Mouse (Mus musculus) neural tube, embryonic 12.5 days (tissue): Measurements from ENCODE around the gene Mydgf. TPM values are rescaled to one million over a fixed set of nuclear protein-coding genes. Genes with fewer than 3 reads are reported as not detected.

Experiments
- ATAC-seq: fragments of 200-750 bp; cut with Nextera tagmentation; 2 replicates; pipeline ENCODE4 v1.8.0; 2017; ENCODE audit warnings: low read depth, mild to moderate bottlenecking, moderate TSS enrichment, moderate library complexity; ENCODE audit not compliant: low FRiP score
- H3K27ac ChIP-seq: fragments of 300-500 bp; sonication (generic); 2 replicates; pipeline ENCODE4 v1.5.1; 2016
- H3K27me3 ChIP-seq: fragments of 300-500 bp; sonication (generic); replicated peaks from 2 replicates; pipeline ENCODE4 v1.6.1; 2016; ENCODE audit warnings: mild to moderate bottlenecking
- H3K36me3 ChIP-seq: fragments of 300-500 bp; sonication (generic); 2 replicates; pipeline ENCODE4 v1.6.1; 2016; ENCODE audit warnings: mild to moderate bottlenecking
- H3K4me1 ChIP-seq: fragments of 300-500 bp; sonication (generic); 2 replicates; pipeline ENCODE4 v1.6.1; 2016
- H3K4me2 ChIP-seq: fragments of 300-500 bp; sonication (generic); replicated peaks from 2 replicates; pipeline ENCODE4 v1.6.1; 2016; ENCODE audit warnings: mild to moderate bottlenecking
- H3K4me3 ChIP-seq: fragments of 300-500 bp; sonication (generic); 2 replicates; pipeline ENCODE4 v1.5.1; 2016
- H3K9ac ChIP-seq: fragments of 300-500 bp; sonication (generic); 2 replicates; pipeline ENCODE4 v1.6.1; 2016; ENCODE audit warnings: mild to moderate bottlenecking
- H3K9me3 ChIP-seq: fragments of 300-500 bp; sonication (generic); 2 replicates; pipeline ENCODE4 v1.6.1; 2016; ENCODE audit warnings: mild to moderate bottlenecking
- WGBS: fragments of 180-500 bp; shearing (Covaris S2); methylation state at CpG from one replicate; pipeline ENCODE4 v1.1.7; 2016; 5-methylcytosine and 5-hydroxymethylcytosine counted together
- polyA plus RNA-seq: library from polyadenylated mRNA; unstranded; fragments of >200 nt; fragmentation: Nextera tagmentation; extraction: Ambion mirVana; gene quantifications from 2 replicates; pipeline ENCODE4 v1.2.1, GENCODE M21; 2016

Mydgf gene
- polyA plus RNA-seq, 1 experiment from 2014 or later, result 65.9 TPM

GRCm38 (mm10) chr17:56162231-56162774 lies 21.4 kb downstream of the Mydgf start, which contains the start of gene Tnfaip8l1:
TSS of gene Tnfaip8l1 (plus strand) at chr17:56162477.
- peak within 1 kb of the TSS; percentile 41 for H3K9ac ChIP-seq
- no peaks in the 10 kb centered on the region for H3K9me3 ChIP-seq
- H3K27ac ChIP-seq, result no peak within 1 kb of the TSS
- H3K4me3 ChIP-seq, result peak within 1 kb of the TSS; percentile 39
- 2% methylated on average over 30 of the region's 30 CpGs for WGBS
- no peaks in the 10 kb centered on the region for H3K36me3 ChIP-seq
- H3K4me2 ChIP-seq, result peak within 1 kb of the TSS; percentile 69
- ATAC-seq, result peak; percentile 95
- H3K4me1 ChIP-seq, result peaks cover 23% of the 10 kb centered on the region
- peaks cover 18% of the 10 kb centered on the region for H3K27me3 ChIP-seq

DNA sequence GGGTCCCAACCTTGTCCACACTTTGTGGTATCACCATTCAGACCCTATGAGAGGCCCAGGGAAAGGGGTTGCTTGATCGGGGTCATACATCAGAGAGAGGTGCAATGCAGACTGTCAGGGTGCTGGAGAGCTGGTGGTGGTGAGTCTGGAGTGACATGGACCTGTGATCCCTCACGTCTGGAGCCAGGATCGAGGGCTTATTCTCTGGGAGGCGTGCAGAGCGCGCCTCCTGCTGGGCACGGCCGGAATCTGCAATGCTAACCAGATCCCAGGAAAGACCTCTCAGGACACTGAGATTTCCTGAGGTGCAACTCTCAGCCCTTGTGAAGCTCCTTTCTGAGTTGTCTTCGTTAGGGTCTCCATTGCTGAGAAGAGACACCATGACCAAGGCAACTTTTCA lies 24.0 kb downstream of the Mydgf start:
- no peak overlapping the region for H3K27ac ChIP-seq
- H3K27me3 ChIP-seq, result peaks cover 31% of the 10 kb centered on the region
- no peaks in the 10 kb centered on the region for H3K9me3 ChIP-seq
- 4% methylated on average over 9 of the region's 9 CpGs for WGBS
- no peak overlapping the region for H3K4me2 ChIP-seq
- no peak for ATAC-seq
- H3K4me3 ChIP-seq, result no peak overlapping the region
- H3K4me1 ChIP-seq, result peaks cover 16% of the 10 kb centered on the region
- no peaks in the 10 kb centered on the region for H3K36me3 ChIP-seq
- H3K9ac ChIP-seq, result 0 out of 2 replicates have a peak overlapping the region, but pooled peaks have one; percentile 13

- H3K4me2 ChIP-seq, result peak overlapping the region; percentile 16; the same call in 1 of the 2 replicates
- H3K4me1 ChIP-seq, result peaks cover 19% of the 10 kb centered on the region
- no peak overlapping the region for H3K9ac ChIP-seq
- H3K27me3 ChIP-seq, result peaks cover 54% of the 10 kb centered on the region
- H3K4me3 ChIP-seq, result no peak overlapping the region
- no peaks in the 10 kb centered on the region for H3K9me3 ChIP-seq
- H3K27ac ChIP-seq, result no peak overlapping the region; the same call in 1 of the 2 replicates
- ATAC-seq, result peak; percentile 54; the same call in 1 of the 2 replicates
- WGBS, result 36% methylated on average over 9 of the region's 9 CpGs
- H3K36me3 ChIP-seq, result no peaks in the 10 kb centered on the region
Observed at GRCm38 (mm10) chr17:56153643-56154042, 30.1 kb downstream of the Mydgf start.

DNA sequence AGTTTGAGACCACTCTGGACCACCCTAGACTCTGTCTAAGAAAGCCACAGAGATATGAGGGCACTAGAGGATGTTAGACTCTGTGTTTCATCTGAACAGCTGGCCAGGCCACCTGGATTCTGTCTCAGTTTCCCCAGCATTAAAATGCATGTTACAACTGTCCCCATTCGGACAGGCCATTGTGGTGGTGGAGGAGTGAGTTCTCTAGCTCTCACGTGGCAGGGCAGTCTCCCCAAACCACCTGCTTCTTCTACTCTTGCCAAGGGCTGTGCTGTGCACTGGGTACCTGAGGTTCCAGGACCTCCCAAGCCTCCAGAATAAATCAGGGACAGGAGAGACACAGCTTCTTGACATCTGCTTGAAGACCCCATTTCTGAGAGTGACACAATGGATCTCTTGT lies 33.8 kb downstream of the Mydgf start:
- H3K9ac ChIP-seq, result no peak overlapping the region
- H3K27ac ChIP-seq, result no peak overlapping the region
- H3K36me3 ChIP-seq, result no peaks in the 10 kb centered on the region
- H3K9me3 ChIP-seq, result no peaks in the 10 kb centered on the region
- no peak for ATAC-seq
- H3K4me1 ChIP-seq, result peaks cover 27% of the 10 kb centered on the region
- WGBS, result 32% methylated on average over 2 of the region's 2 CpGs
- peaks cover 55% of the 10 kb centered on the region for H3K27me3 ChIP-seq
- H3K4me3 ChIP-seq, result no peak overlapping the region
- H3K4me2 ChIP-seq, result no peak overlapping the region

DNA sequence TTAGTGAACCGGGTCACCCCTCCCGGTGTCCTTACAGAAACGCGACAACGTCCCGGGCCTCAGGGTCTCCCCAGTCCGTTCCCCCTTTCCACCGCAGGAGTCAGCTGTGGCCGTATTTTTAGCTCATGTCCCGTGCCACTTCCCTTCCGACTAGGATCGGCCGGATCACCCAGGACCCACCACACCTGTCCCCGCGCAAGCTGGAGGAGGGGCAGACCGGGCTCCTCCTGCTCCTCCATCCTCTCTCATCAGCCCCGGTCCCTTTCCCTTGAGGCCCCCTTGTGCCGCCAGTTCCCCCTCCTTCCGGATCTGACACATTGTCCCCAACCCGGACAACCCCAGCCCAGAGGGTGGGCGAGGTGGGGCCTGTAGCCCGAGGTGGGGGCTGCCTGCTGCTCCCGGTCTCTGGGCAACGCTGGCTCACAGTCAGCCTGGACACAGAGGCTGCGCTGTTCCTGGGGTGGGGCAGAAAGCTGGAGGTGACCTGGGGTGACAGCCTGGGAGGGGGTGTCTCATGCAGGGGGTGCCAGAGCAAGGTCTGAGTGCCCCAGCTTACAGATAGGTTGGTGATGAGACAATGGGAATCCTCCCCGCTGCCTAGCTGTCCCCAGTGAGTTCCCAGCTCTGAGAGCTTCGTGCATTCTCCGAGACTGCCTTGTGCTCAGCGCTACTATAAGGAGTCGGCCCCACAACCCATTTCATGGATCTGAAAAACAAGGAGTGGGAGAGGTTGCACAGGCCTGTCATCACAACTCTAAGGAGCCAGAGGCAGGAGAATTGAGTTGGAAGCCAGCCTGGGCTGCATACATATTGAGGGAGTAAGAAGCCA lies 34.7 kb downstream of the Mydgf start:
- WGBS, result 1% methylated on average over 30 of the region's 30 CpGs
- H3K27me3 ChIP-seq, result peaks cover 57% of the 10 kb centered on the region
- peak overlapping the region; percentile 59 for H3K4me2 ChIP-seq
- peaks cover 22% of the 10 kb centered on the region for H3K4me1 ChIP-seq
- no peaks in the 10 kb centered on the region for H3K9me3 ChIP-seq
- H3K9ac ChIP-seq, result peak overlapping the region; percentile 64
- H3K27ac ChIP-seq, result no peak overlapping the region
- peak overlapping the region; percentile 28 for H3K4me3 ChIP-seq
- peak; percentile 21; the same call in 1 of the 2 replicates for ATAC-seq
- H3K36me3 ChIP-seq, result no peaks in the 10 kb centered on the region

DNA sequence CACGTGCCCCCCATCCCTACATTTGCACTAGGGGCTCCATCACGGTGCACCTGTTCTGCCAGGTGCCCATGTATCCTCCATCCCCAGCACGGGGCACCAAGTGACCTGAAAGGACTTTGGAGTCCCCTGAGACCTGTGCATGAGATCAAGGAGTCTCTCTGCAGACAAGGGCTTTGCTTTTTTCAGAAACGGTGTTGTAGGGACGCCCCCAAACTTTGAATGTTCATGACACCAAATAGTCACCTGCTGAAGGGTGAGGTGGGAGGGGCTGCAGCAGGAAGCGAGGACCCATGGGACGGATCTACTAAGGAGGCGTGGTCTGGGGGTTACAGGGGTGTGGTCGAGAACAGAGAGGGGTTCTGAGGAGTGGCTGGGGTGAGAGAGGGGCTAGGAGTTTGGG lies 35.4 kb downstream of the Mydgf start:
- H3K4me3 ChIP-seq, result peak overlapping the region; percentile 28; the same call in 1 of the 2 replicates
- peaks cover 62% of the 10 kb centered on the region for H3K27me3 ChIP-seq
- no peaks in the 10 kb centered on the region for H3K36me3 ChIP-seq
- WGBS, result 17% methylated on average over 9 of the region's 9 CpGs
- H3K4me2 ChIP-seq, result peak overlapping the region; percentile 59
- no peaks in the 10 kb centered on the region for H3K9me3 ChIP-seq
- H3K27ac ChIP-seq, result no peak overlapping the region
- ATAC-seq, result no peak
- no peak overlapping the region for H3K9ac ChIP-seq
- H3K4me1 ChIP-seq, result peaks cover 15% of the 10 kb centered on the region

DNA sequence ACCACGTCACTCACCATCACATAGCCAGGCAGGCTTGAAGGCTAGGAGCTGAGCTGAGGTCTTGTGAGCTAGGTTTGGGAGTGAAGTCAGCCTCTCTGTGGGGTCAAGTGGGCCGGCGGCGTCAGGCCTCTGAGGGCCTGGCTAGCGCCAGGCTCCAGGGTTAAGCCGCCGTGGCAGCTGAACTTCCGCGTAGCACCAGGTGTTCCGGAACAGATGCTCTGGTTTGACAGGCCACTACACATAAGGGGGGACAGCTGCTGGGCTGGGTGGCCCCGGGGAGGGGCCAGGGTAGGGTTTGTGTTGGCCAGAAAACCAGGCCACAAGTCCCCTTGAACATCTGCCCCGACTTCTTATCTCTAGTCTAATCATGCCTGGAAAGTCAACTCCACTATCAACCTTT lies 36.3 kb downstream of the Mydgf start:
- H3K27me3 ChIP-seq, result peaks cover 63% of the 10 kb centered on the region
- H3K4me1 ChIP-seq, result peaks cover 20% of the 10 kb centered on the region
- H3K27ac ChIP-seq, result no peak overlapping the region
- 56% methylated on average over 12 of the region's 12 CpGs for WGBS
- no peak overlapping the region for H3K9ac ChIP-seq
- H3K4me3 ChIP-seq, result no peak overlapping the region
- H3K9me3 ChIP-seq, result no peaks in the 10 kb centered on the region
- no peak for ATAC-seq
- no peak overlapping the region for H3K4me2 ChIP-seq
- no peaks in the 10 kb centered on the region for H3K36me3 ChIP-seq

DNA sequence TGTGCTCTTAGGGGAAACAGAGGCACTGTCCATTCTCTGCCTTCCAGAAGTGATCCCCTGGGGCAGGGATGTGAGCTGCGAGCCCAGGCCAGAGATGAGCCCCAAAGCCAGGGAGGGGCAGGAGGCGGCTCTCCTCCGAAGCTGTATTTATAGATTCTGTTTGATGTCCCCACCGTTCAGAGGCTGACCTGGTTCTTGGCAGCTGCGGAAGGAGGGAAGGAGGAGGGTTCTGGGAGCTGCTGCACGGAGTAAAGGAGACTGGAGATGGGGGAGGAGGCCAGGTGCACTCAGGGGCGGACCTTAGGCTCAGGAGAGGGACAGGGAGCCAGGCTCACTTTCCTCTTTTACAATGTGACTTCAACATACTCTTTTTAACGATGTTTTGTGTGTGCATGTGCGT lies 37.6 kb downstream of the Mydgf start:
- no peak for ATAC-seq
- H3K4me3 ChIP-seq, result no peak overlapping the region
- no peaks in the 10 kb centered on the region for H3K36me3 ChIP-seq
- H3K27me3 ChIP-seq, result peaks cover 71% of the 10 kb centered on the region
- WGBS, result 15% methylated on average over 9 of the region's 9 CpGs
- H3K4me1 ChIP-seq, result peaks cover 31% of the 10 kb centered on the region
- no peak overlapping the region for H3K4me2 ChIP-seq
- H3K9ac ChIP-seq, result no peak overlapping the region
- no peaks in the 10 kb centered on the region for H3K9me3 ChIP-seq
- no peak overlapping the region for H3K27ac ChIP-seq

DNA sequence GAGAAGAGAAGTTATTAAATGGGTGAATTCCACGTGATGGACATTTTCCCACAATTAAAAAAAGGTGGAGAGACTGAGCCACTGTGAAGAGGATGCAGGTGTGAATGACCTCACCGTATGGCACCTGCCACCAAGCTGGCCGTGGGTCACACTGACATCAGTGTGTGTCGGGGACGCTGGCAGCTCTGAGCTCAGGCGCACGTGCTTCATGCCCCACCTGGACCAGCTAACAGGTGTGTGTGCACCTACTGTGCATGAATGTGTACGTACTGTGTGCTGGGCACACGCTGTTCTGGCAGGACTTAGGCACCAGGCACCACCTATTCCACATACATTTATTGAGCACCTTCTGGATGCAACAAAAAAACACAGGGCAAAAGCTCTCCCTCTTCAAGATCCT lies 39.2 kb downstream of the Mydgf start:
- no peak for ATAC-seq
- H3K9me3 ChIP-seq, result no peaks in the 10 kb centered on the region
- peaks cover 70% of the 10 kb centered on the region for H3K27me3 ChIP-seq
- no peak overlapping the region for H3K4me3 ChIP-seq
- no peak overlapping the region for H3K27ac ChIP-seq
- H3K4me2 ChIP-seq, result no peak overlapping the region
- WGBS, result 72% methylated on average over 9 of the region's 9 CpGs
- peaks cover 36% of the 10 kb centered on the region for H3K4me1 ChIP-seq
- no peaks in the 10 kb centered on the region for H3K36me3 ChIP-seq
- no peak overlapping the region for H3K9ac ChIP-seq

- under 1% methylated on average over 44 of the region's 47 CpGs for WGBS
- Histone ChIP-seq H3K27ac (no peak overlapping the region), H3K27me3 (peaks cover 61% of the 10 kb centered on the region), H3K9ac (peak overlapping the region; percentile 44), H3K9me3 (no peaks in the 10 kb centered on the region), H3K4me3 (peak overlapping the region; percentile 39), H3K4me1 (peaks cover 46% of the 10 kb centered on the region), H3K36me3 (no peaks in the 10 kb centered on the region), H3K4me2 (peak overlapping the region; percentile 69)
- ATAC-seq, result peak; percentile 73
Observed at GRCm38 (mm10) chr17:56141702-56142605, 41.8 kb downstream of the Mydgf start.

GRCm38 (mm10) chr17:56139858-56140595 lies 43.7 kb downstream of the Mydgf start, which contains the start of gene Sema6b:
TSS of gene Sema6b (minus strand) at chr17:56140343.
- WGBS, result 1% methylated on average over 77 of the region's 79 CpGs
- peaks cover 54% of the 10 kb centered on the region for H3K27me3 ChIP-seq
- peak within 1 kb of the TSS; percentile 90 for H3K4me2 ChIP-seq
- H3K4me1 ChIP-seq, result peaks cover 49% of the 10 kb centered on the region
- H3K27ac ChIP-seq, result peak within 1 kb of the TSS; percentile 37; the same call in 1 of the 2 replicates
- H3K9me3 ChIP-seq, result no peaks in the 10 kb centered on the region
- peak within 1 kb of the TSS; percentile 79 for H3K4me3 ChIP-seq
- peak within 1 kb of the TSS; percentile 84 for H3K9ac ChIP-seq
- H3K36me3 ChIP-seq, result no peaks in the 10 kb centered on the region
- ATAC-seq, result peak; percentile 35
